Mouse (Mus musculus): ENCODE data around the gene Rps15a. TPM values are rescaled to one million over a fixed set of nuclear protein-coding genes. Genes with fewer than 3 reads are reported as not detected.

Rps15a gene
- total RNA-seq, 2 experiments from 2014 or later = 197 to 606 TPM

DNA sequence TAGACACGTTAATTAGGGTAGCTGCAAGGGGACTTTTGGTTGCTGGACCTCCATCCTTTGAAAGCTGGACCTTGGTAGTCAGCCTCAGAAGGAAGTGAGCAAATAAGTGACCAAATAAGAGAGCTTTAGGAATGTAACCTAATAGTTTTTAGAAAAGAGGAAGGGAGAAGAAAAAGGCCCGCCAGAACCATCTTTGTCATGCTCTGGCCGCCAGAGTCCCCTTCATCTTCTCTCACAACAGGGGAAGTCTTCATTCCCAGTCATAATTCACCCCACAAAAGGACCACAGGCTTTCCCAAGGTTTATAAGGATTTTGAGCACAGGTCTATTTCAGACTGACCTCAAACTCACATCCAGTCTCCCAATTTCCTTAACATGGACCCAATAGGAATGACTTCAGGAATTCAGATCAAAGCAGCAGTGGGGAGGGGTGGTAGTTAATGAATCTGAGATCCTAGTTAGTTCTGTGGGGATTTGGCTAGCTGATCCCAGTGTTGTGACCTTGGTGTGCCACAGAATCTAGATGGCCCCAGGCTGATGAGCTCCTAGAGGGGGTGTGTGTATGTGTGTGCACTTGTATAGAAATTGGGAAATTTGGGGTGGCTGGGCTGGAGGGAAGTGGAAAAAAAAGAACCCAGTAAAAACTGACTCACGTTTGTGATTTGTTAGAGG, 1.7 kb upstream of the Rps15a start:
- no peak for ATAC-seq (replicated peaks; ENCODE audit: low FRiP score, poor library complexity, severe bottlenecking)

DNA sequence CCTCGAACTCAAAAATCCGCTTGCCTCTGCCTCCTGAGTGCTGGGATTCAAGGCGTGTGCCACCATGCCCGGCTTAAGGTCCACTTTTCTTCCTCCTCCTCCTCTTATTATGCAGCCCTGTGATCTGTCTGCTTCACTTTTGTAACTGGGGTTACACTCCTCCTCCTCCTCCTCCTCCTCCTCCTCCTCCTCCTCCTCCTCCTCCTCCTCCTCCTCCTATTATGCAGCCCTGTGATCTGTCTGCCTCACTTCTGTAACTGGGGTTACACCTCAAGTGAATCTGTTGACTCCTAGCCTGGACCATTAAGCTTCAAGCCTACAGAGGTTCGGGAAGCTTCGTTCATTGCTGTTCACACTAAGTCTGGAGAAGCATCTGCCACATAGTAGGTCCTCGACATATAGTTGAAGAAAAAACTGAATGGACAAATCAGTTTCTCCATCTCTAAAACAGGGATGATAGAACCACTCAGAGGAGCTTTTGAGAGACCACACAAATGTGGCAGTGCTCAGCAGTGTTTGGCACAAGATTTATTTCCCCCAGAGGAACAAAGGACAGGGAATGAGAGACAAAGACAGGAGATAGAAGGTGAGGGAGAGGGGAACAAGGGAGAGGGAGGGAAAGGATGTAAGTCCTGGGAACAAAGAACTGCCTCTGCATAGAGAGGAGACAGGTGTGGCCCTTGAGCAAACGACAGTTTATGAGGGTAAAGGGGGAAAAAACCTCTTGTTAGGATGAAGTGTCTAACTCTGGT, 975 bp upstream of the Rps15a start:
- ATAC-seq (replicated peaks; ENCODE audit: low FRiP score, poor library complexity, severe bottlenecking) = no peak

DNA sequence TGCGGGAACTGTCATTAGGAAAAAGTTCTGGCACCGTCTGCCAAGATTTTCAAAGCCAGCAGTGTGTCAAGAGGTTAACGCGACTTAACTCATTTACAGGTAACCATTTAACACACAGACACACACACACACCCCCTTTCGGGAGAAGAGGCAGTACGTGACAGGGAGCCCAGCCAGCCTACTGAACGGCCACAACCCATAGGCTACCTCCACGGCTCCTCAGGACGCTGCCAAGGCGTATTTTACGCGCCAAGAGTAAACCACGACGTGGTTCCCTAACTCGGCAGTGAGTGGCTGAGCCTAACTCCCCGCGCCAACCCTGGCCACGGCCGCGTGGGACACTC, 483 bp downstream of the Rps15a start:
- ATAC-seq (replicated peaks; ENCODE audit: low FRiP score, poor library complexity, severe bottlenecking) = peak; percentile 38

DNA sequence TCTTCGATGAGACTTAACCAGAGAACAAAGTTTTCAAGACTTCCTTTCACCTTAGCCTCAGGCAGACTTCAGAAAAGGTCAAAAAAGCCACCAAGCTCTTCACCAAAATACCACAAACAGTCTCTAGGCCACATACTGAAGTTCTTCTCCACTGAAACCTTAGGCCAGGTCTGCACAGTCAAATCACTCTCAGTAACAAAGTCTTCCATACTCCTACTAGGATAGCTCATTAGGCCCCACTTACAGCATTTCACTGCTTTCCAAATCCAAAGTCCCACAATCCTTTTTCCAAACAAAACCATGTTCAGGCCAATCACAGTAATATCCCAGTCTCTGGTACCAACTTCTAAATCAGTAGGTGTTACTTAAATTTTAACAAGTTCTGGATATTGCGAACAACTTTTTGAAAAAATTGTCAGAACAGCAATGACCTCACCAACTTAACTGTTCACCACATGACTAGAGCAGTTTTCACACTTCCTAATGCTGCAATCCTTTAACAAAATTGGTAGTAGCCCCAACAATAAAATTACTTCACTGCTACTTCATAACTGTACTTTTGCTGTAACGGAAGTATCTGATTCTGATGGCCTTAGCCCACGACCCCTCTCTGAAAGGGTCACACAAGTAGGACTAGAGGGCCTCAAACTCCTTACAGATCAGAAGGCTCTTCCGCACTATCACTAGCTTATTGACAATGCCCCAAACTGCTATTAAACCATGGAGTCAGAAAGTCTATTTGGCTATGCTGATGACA, 2.3 kb downstream of the Rps15a start:
- no peak for ATAC-seq (replicated peaks; ENCODE audit: low FRiP score, poor library complexity, severe bottlenecking)

DNA sequence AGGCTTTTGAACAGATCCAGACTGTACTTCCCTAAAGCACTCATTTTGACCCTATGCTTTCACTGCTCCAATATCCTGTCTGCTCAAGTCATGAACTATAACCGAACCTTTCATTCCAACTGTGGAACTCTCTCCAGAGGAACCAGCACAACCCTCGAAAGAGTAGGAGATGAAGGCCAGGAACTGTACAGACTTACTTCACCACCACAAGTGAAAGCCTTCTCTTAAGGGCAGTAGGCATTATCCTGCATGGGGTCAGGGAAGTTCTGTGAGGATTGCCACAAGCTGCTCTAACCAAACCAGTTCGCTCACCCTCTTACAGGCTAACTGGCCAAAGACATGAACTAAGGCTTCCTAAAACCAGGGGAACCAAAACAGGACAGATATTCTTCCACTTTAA, 4.9 kb downstream of the Rps15a start:
- no peak for ATAC-seq (replicated peaks; ENCODE audit: low FRiP score, poor library complexity, severe bottlenecking)

DNA sequence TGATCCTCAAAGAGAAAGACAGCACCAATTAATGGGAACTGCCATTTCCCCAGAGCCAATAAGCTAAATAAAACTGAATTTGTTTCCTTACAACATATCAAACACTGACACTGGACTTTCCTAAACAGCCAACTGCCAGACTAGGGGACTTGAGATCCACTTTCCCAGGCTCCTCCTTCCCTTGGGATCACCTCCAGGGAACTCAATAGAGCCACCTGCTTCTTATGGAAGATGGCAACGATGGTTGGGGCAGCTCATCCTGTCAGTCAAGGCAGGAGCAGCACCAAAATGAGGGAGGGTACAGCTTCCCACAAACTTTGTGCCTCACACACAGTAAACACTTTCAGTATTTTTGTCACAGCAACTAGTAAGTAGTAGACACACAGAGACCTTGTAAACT, 8.3 kb downstream of the Rps15a start:
- ATAC-seq (replicated peaks; ENCODE audit: low FRiP score, poor library complexity, severe bottlenecking) = no peak

DNA sequence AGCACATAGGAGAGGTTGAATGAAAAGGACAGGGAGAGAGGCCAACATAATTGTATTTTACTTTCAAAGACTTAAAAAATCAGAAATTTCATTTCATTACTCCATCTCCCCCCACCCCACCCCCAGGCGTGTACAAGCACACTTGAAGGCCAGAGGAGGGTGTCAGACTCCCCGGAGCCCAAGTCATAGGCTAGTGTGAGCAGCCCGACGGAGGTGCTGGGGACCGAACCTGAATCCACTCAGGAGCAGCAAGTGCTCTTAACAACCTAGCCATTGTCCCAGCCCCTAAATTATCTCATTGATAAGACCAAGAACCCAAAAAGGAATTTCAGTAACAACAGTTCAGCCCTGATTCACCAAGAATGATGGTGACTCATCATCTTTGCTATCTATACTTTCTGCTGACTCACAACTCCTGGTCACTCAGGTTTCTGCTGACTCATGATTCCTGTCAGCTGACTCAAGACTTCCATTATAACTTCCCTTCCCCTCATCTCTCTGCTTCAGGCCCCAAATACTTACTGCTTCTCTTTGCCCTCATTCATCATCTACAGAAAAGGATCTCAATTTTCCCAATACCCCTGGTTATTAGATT, 11.4 kb downstream of the Rps15a start:
- peak; percentile 82 for ATAC-seq (replicated peaks; ENCODE audit: low FRiP score, poor library complexity, severe bottlenecking)

DNA sequence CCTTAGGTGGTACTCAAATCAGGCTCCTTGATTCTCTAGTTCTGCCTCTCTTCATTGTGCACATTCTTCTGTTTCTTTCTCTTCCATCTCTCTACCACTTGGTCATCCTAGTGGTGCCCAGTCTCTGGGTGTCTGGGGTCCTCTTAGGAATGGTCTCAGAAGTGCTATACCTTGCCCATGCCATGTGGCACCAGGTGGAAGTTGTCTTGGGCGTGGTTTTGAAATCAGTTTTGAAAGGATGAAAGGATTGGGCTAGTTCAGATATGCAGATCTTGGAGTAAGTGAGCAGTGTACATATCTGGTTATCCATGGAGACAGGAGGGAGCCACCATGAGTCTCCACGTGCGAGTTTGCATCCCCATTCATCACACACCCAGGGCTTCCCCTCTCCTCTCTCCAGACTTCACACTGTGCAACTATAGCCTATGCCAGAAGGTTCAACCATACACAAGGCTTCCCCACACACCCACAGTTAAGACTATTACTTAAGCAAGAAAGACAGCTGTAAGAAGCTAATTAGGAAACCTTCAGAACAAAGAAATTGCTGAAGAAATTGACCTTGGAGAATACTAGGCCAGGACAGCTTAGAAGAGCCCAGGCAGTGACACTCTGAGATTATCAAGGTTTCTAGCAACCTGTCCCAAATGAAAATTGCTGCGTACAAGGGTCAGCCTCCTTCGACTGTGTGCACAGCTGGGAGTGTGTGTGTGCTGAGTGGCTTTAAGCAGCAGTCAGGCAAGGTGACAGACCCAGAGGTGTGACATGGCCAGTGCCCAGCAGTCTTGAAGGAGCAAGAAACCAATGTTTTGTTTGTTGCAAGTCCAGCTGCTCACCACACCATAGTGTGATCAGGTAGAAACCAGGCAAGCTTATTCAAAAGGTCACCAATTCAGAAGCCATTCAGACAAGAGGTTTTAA, 12.3 kb downstream of the Rps15a start:
- no peak for ATAC-seq (replicated peaks; ENCODE audit: low FRiP score, poor library complexity, severe bottlenecking)

DNA sequence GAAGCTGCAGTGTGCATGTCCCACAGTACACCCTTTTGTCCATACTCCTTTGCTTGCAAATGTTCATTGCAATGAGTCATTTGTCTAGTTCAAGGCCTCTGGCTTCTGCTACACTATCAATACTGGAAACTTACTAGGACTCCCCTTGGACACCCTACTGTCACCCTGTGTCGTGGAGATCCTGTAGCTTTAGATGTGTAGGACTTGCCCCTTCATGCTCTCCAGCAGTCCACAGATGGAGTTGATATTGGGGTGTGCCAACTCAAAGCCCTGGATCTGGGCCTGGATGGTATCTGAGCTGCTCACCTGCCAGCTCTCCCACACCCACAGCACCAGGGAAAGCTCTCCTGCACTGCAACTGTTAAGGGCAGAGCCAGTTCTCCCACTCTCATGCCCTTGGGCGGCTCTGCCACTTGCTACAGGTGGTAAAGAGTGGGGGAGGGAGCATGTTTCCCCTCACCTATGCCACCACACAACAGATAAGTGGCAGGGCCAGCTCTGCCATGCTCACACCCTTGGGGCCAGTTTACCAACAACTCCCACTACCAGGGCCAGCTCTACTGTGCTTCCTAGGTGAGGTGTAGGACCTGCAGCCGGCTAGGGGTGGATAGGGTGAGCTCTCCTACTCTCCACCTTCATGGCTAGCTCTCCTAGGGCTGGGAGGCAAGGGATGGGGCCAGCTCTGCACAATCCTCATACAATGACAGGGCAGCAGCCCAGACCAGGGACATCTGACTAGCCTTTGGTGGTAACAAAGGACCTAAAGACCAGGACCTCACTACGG, 13.1 kb downstream of the Rps15a start:
- no peak for ATAC-seq (replicated peaks; ENCODE audit: low FRiP score, poor library complexity, severe bottlenecking)

DNA sequence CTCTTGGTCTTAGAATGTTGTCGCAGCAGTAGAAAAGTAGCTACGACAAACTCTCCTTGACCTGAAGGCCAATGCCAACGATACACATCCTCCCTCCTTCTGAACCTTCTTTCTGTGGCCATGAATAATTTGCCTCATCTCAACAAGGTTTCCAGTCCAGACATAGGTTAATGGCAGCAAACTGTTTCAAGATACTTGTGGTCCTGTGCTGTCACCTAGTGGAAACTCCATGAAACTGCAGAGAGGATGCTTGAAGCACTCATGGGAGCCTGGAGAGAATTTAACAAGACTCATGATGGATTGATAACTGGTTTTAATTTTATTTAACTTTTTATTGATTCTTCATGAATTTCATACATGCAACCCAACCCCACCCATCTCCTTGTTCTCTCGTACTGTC, 13.8 kb downstream of the Rps15a start:
- ATAC-seq (replicated peaks; ENCODE audit: low FRiP score, poor library complexity, severe bottlenecking) = peak; percentile 71

DNA sequence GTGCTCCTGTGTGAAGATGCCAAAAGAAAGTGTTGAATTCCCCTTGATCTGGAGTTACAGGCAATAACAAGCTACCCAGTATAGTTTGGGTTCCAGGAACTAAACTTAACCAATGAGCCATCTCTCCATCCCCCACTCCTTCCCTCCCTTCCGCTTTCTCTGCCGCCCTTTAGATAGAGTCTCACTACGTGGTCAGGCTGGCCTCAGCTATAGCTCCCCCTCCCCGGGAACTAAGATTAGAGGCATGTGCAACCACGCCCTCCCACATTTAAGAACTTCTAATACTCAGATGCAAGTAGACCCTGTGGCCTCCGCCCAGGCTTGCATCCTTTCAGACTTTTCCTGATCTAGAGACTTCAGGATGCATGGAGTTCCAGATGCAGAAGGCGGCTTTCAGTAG, 18.4 kb downstream of the Rps15a start:
- no peak for ATAC-seq (replicated peaks; ENCODE audit: low FRiP score, poor library complexity, severe bottlenecking)

DNA sequence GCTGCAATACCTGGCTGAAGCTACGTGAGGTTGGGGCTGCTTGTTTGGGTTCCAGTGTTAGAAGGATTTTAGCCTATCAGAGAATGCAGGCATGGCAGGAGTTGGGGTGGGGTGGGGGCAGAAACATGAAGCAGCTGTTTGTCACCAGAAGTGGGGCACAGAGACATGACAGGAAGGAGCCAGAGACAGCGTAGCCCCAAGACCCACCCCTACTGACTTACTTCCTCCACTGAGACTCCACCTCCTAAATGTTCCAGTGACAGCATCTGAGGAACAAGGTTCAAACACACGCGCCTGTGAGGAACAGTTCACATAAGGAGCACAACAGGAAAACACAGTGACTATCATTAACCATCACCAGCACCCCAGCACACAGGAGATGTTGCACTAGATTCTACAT, 36.0 kb downstream of the Rps15a start:
- ATAC-seq (replicated peaks; ENCODE audit: low FRiP score, poor library complexity, severe bottlenecking) = no peak

DNA sequence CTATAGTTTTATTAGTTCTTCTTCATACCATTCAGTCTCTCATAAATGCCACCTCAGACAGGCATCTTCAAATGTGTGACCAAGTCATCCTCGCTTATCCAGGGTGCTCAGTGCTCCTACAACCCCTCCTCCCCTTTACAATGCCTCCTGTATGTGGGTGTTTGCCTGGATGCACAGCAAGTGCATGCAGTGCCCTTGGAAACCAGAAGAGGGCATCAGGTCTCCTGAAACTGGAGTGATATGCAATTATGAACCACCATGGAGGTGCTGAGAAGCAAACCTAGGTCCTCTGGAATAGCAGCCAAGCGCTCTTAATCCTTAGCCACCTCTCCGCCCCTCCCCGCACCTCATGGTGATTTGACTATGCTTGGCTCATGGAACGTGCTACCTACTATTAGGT, 36.9 kb downstream of the Rps15a start:
- ATAC-seq (replicated peaks; ENCODE audit: low FRiP score, poor library complexity, severe bottlenecking) = peak; percentile 52; the same call in 1 of the 2 replicates

DNA sequence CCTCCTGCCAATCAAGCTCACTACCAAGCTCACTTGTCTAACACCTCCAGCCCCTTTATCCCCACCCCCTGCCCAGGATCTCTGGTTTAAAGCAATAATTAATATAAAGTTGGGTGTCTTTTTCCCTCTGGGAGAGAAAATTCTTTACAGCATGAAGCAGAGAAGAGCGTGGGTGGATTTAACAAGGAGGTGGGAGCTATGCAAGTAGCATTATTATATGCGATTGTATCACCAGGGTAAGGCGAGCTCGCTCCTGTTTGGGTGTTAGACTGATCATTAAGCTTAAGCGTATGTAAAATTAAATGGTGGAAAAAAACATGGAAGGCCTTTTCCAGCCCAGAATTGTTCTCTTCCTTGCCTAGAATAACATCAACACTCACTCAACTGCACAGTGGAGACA, 48.7 kb downstream of the Rps15a start:
- no peak for ATAC-seq (replicated peaks; ENCODE audit: low FRiP score, poor library complexity, severe bottlenecking)

DNA sequence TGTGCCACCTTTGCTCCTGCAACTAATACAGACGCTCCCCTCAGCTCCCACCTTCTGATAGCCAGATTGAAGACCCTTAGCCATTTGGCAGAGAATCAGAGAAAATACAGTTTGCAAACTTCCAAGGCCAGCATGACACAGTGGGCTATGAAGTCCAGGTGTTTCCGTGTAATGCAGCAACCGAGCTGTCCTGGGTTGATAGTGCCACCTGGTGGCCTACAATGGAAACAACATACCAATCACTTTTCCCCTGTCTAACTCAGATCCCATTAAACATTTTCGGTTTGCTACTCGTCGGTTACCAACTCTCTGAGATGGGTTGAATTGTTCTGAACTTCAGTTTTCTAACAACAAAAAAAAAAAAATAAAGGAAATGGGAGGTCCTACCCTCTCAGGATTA, 59.7 kb downstream of the Rps15a start:
- ATAC-seq (replicated peaks; ENCODE audit: low FRiP score, poor library complexity, severe bottlenecking) = no peak

All from erythroblast, adult 5-6 weeks (primary cell).